Mouse (Mus musculus) heart, embryonic 13.5 days (tissue): ENCODE data around the gene 0610009B22Rik. TPM values are rescaled to one million over a fixed set of nuclear protein-coding genes. Genes with fewer than 3 reads are reported as not detected.
"Not testable (repeated sequence)": the region's sequence is repeated elsewhere in the genome, so short reads cannot be mapped to it uniquely, and the experiment has no call there.

Experiments
- ATAC-seq: fragments of 200-750 bp; cut with Nextera tagmentation; 2 replicates; pipeline ENCODE4 v1.8.0; 2017; ENCODE audit warnings: moderate TSS enrichment; ENCODE audit not compliant: insufficient number of reproducible peaks, low FRiP score, low TSS enrichment; ENCODE audit errors: extremely low read depth
- H3K27ac ChIP-seq: fragments of 300-500 bp; sonication (generic); replicated peaks from 2 replicates; pipeline ENCODE4 v1.5.1; 2015; ENCODE audit warnings: moderate library complexity, mild to moderate bottlenecking, inconsistent platforms
- H3K27me3 ChIP-seq: fragments of 300-500 bp; sonication (generic); replicated peaks from 2 replicates; pipeline ENCODE4 v1.6.1; 2015; ENCODE audit warnings: mild to moderate bottlenecking, inconsistent platforms
- H3K36me3 ChIP-seq: fragments of 300-500 bp; sonication (generic); 2 replicates; pipeline ENCODE4 v1.6.1; 2015; ENCODE audit warnings: mild to moderate bottlenecking, inconsistent platforms
- H3K4me1 ChIP-seq: fragments of 300-500 bp; sonication (generic); 2 replicates; pipeline ENCODE4 v1.6.1; 2015; ENCODE audit warnings: inconsistent platforms
- H3K4me2 ChIP-seq: fragments of 300-500 bp; sonication (generic); 2 replicates; pipeline ENCODE4 v1.6.1; 2015; ENCODE audit warnings: inconsistent platforms, mild to moderate bottlenecking, moderate library complexity
- H3K4me3 ChIP-seq: fragments of 300-500 bp; sonication (generic); 2 replicates; pipeline ENCODE4 v1.5.1; 2015; ENCODE audit warnings: moderate library complexity, mild to moderate bottlenecking, inconsistent platforms
- H3K9ac ChIP-seq: fragments of 300-500 bp; sonication (generic); 2 replicates; pipeline ENCODE4 v1.6.1; 2015; ENCODE audit warnings: inconsistent platforms, mild to moderate bottlenecking, moderate library complexity
- H3K9me3 ChIP-seq: fragments of 300-500 bp; sonication (generic); 2 replicates; pipeline ENCODE4 v1.6.1; 2016; ENCODE audit warnings: inconsistent platforms
- WGBS: fragments of 180-500 bp; shearing (Covaris S2); methylation state at CpG from one replicate; pipeline ENCODE4 v1.1.7; 2015; ENCODE audit warnings: mixed read lengths; 5-methylcytosine and 5-hydroxymethylcytosine counted together
- polyA plus RNA-seq: library from polyadenylated mRNA; unstranded; fragments of >200 nt; fragmentation: Nextera tagmentation; extraction: Ambion mirVana; gene quantifications from 2 replicates; pipeline ENCODE4 v1.2.1, GENCODE M21; 2015

0610009B22Rik gene
- polyA plus RNA-seq, 1 experiment from 2014 or later = 60.8 TPM

DNA sequence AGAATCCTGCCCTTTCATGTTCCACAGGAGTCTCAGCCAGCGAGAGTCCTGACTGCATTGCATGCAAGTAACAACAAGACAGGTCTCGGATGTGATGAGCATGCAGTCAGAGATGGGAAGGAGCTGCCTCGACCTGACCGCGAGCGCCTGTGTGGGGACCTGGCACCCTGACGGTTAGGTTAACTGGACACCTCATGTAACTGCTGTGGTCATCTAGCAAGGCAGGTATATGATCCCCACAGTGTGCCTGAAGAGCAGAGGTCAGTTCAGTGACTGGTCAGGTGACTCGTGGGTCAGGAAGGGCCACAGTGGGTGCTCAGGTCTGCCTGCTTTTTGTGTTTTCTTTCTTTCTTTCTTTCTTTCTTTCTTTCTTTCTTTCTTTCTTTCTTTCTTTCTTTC is 6.7 kb downstream of the 0610009B22Rik start:
- ATAC-seq = no peak
- 37% methylated on average over 8 of the region's 8 CpGs for WGBS
- H3K36me3 ChIP-seq = peaks cover 12% of the 10 kb centered on the region

DNA sequence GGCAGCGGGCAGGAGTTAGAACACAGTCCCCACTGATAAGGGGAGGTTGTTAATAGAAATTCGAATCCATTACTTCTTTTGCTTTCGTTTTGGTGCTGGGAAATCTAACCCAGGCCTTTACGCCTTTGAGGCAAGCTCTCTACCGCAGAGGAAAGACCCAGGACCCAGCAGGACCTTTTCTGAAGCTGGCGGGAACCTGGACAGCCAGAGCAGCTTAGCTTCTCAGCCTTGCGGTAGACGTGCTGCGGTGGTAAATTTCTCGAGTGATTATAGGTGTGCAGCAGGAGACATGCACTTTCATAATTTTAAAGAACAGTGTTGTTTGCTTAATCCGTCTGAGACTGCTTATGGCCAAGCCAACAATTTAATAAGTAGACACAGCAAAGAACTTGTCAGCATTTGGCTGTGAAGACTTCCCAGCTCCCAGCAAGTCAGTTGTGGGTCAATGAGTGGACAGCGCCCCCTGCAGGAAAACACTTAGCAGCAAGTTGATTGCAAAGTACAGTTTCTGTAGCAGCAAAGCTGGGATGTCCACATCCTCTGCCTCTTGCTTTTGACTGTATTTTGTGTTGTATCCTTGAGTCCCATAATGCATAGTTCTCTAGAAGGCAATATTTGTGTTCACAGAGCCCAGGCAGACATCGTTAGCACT is 7.2 kb downstream of the 0610009B22Rik start:
- Histone ChIP-seq H3K4me3 (peak overlapping the region; percentile 26; the same call in 1 of the 2 replicates), H3K9me3 (no peaks in the 10 kb centered on the region), H3K36me3 (peaks cover 12% of the 10 kb centered on the region), H3K27me3 (0 out of 2 replicates have a peak, but pooled peaks cover 5% of the 10 kb centered on the region), H3K27ac (no peak overlapping the region), H3K9ac (peak overlapping the region; percentile 65), H3K4me1 (peaks cover 4% of the 10 kb centered on the region; the same call in 1 of the 2 replicates), H3K4me2 (peak overlapping the region; percentile 56)
- no peak for ATAC-seq
- 28% methylated on average over 13 of the region's 13 CpGs for WGBS

More for the DNA sequence above, 6.7 kb downstream of the 0610009B22Rik start:
- 0 out of 2 replicates have a peak overlapping the region, but pooled peaks have one; percentile 56 for H3K4me2 ChIP-seq
- 0 out of 2 replicates have a peak, but pooled peaks cover 5% of the 10 kb centered on the region for H3K27me3 ChIP-seq
- no peak overlapping the region for H3K9ac ChIP-seq
- H3K9me3 ChIP-seq = no peaks in the 10 kb centered on the region
- H3K4me3 ChIP-seq = no peak overlapping the region
- H3K4me1 ChIP-seq = peaks cover 4% of the 10 kb centered on the region; the same call in 1 of the 2 replicates
- H3K27ac ChIP-seq = no peak overlapping the region

GRCm38 (mm10) chr11:51679466-51679865 is 9.2 kb downstream of the 0610009B22Rik start:
- Histone ChIP-seq H3K27ac (no peak overlapping the region), H3K9ac (no peak overlapping the region), H3K4me1 (peaks cover 4% of the 10 kb centered on the region; the same call in 1 of the 2 replicates), H3K4me2 (no peak overlapping the region), H3K27me3 (0 out of 2 replicates have a peak, but pooled peaks cover 5% of the 10 kb centered on the region), H3K4me3 (no peak overlapping the region), H3K36me3 (peaks cover under 1% of the 10 kb centered on the region; the same call in 1 of the 2 replicates), H3K9me3 (no peaks in the 10 kb centered on the region)
- 61% methylated on average over 3 of the region's 3 CpGs for WGBS
- no peak for ATAC-seq

DNA sequence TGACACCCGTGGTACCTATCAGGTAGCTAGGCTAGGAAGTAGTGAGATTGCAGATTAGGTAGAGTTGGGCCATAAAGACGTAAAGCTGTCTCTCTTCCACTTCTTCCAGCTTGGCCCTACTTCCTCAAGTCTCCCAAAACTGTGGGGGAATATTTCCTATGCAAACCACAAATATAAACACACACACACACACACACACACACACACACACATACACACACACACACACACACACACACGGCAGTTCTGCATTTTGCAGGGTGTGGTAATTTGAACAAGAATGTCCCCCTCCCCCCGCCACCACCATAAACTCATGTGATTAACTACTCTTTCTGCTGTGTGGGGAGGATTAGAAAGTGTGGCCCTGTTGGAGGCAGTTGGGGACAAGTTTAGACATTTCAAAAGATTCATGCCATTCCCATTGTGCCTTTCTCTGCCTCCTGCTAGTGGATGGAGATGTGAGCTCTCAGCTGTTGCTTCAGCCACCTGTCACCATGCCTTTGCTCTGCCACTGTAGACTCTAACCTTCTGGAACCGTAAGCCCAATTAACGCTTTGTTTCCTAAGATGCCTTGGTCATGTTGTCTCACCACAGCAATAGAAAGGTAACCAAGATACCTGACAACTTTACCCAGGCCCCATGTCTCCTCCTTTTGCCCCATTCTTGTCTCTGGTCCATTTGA is 10.8 kb downstream of the 0610009B22Rik start:
- Histone ChIP-seq H3K4me1 (peaks cover 4% of the 10 kb centered on the region; the same call in 1 of the 2 replicates), H3K9ac (no peak overlapping the region), H3K27ac (no peak overlapping the region), H3K9me3 (no peaks in the 10 kb centered on the region), H3K4me2 (no peak overlapping the region), H3K27me3 (0 out of 2 replicates have a peak, but pooled peaks cover 5% of the 10 kb centered on the region), H3K36me3 (no peaks in the 10 kb centered on the region), H3K4me3 (no peak overlapping the region)
- WGBS = 63% methylated on average over 6 of the region's 6 CpGs
- ATAC-seq = no peak

DNA sequence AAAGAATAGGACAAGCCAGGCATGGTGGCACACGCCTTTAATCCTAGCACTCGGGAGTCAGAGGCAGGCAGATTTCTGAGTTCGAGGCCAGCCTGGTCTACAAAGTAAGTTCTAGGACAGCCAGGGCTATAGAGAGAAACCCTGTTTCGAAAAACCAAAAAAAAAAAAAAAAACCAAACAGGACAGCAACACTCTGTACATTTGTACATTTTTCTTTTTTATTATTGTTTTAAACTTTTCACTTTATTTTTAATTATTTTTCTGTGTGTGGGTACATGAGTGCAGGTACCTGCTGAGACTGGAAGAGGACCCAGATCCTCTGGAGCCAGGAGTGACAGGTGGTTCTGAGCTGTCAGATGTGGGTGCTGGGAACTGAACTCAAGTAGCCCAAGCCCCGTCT is 13.3 kb downstream of the 0610009B22Rik start:
- Histone ChIP-seq H3K9ac (no peak overlapping the region), H3K4me2 (no peak overlapping the region), H3K27ac (no peak overlapping the region), H3K36me3 (no peaks in the 10 kb centered on the region), H3K4me1 (no peaks in the 10 kb centered on the region), H3K4me3 (no peak overlapping the region), H3K27me3 (0 out of 2 replicates have a peak, but pooled peaks cover 5% of the 10 kb centered on the region), H3K9me3 (no peaks in the 10 kb centered on the region)
- no peak for ATAC-seq
- whole genome bisulfite sequencing = 71% methylated on average over 5 of the region's 5 CpGs

- 79% methylated on average over 9 of the region's 9 CpGs for WGBS
Measured at GRCm38 (mm10) chr11:51673291-51673690, 15.4 kb downstream of the 0610009B22Rik start.

DNA sequence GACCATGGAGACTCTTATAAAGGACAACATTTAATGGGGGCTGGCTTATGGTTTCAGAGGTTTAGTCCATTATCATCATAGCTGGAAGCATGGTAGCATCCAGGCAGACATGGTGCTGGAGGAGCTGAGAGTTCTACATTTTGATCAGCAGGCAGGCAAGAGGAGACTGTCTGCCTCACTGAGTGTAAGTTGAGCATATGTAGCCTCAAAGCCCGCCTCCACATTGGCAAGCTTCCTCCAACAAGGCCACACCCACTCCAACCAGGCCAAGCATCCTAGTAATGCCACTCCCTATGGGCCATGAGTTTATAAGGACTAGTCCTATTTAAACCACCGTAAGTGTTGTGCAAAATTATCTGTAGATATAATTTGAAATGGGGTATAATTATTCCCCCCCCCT is 17.3 kb downstream of the 0610009B22Rik start:
- Histone ChIP-seq H3K9ac (no peak overlapping the region), H3K4me1 (no peaks in the 10 kb centered on the region), H3K36me3 (no peaks in the 10 kb centered on the region), H3K9me3 (no peaks in the 10 kb centered on the region), H3K4me2 (no peak overlapping the region), H3K27me3 (no peaks in the 10 kb centered on the region), H3K4me3 (no peak overlapping the region), H3K27ac (no peak overlapping the region)
- no peak for ATAC-seq
- WGBS = 67% methylated on average over 2 of the region's 2 CpGs

More at GRCm38 (mm10) chr11:51673291-51673690, 15.4 kb downstream of the 0610009B22Rik start:
- H3K4me2 ChIP-seq = no peak overlapping the region
- H3K4me1 ChIP-seq = no peaks in the 10 kb centered on the region
- no peaks in the 10 kb centered on the region for H3K27me3 ChIP-seq
- H3K36me3 ChIP-seq = no peaks in the 10 kb centered on the region
- H3K9me3 ChIP-seq = no peaks in the 10 kb centered on the region
- H3K4me3 ChIP-seq = no peak overlapping the region
- H3K27ac ChIP-seq = no peak overlapping the region
- ATAC-seq = no peak
- H3K9ac ChIP-seq = no peak overlapping the region

DNA sequence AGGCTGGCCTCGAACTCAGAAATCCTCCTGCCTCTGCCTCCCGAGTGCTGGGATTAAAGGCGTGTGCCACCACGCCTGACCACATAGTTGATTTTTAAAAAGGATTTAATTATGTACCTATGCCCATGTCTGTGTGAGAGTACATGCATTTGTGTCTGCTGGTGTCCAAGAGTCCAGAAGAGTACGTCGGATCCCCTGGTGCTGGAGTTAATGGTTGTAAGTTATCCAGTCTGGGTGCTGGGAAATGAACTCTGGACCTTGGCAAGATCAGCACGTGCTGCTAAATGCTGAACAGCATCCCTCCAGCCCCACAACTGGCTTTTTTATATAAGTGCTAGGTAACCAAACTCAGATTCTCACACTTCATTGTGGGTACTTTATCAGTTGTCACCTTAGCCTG is 17.8 kb downstream of the 0610009B22Rik start:
- no peaks in the 10 kb centered on the region for H3K27me3 ChIP-seq
- H3K9ac ChIP-seq = no peak overlapping the region
- no peak overlapping the region for H3K27ac ChIP-seq
- no peak overlapping the region for H3K4me3 ChIP-seq
- H3K36me3 ChIP-seq = no peaks in the 10 kb centered on the region
- no peaks in the 10 kb centered on the region for H3K4me1 ChIP-seq
- no peaks in the 10 kb centered on the region for H3K9me3 ChIP-seq
- WGBS = 86% methylated on average over 7 of the region's 7 CpGs
- no peak overlapping the region for H3K4me2 ChIP-seq
- no peak for ATAC-seq

DNA sequence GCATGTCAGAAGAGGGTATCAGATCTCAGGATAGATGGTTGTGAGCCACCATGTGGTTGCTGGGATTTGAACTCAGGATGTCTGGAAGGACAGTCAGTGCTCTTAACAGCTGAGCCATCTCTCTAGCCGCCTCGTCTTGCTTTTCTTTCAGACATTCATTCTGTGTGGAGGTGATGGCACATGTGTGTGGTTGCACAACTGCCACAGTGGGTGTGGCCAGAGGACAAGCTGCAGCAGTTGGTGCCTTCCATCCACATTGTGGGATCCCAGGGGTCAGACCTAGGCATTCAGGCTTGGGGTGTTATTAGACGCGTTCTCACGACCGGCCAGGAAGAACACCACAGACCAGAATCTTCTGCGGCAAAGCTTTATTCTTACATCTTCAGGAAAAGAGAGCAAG is 23.9 kb downstream of the 0610009B22Rik start:
- not testable (repeated sequence) for H3K4me2 ChIP-seq, H3K9me3 ChIP-seq, H3K9ac ChIP-seq, H3K27me3 ChIP-seq, ATAC-seq, H3K27ac ChIP-seq, H3K36me3 ChIP-seq, H3K4me3 ChIP-seq, H3K4me1 ChIP-seq
- WGBS = 85% methylated on average over 7 of the region's 7 CpGs

- Histone ChIP-seq H3K27ac (no peak overlapping the region), H3K27me3 (no peaks in the 10 kb centered on the region), H3K9ac (no peak overlapping the region), H3K4me2 (no peak overlapping the region), H3K4me3 (no peak overlapping the region), H3K9me3 (no peaks in the 10 kb centered on the region), H3K4me1 (peaks cover 12% of the 10 kb centered on the region; the same call in 1 of the 2 replicates), H3K36me3 (no peaks in the 10 kb centered on the region)
- WGBS = 76% methylated on average over 7 of the region's 7 CpGs
- no peak for ATAC-seq
Measured at GRCm38 (mm10) chr11:51662632-51663031, 26.0 kb downstream of the 0610009B22Rik start.

DNA sequence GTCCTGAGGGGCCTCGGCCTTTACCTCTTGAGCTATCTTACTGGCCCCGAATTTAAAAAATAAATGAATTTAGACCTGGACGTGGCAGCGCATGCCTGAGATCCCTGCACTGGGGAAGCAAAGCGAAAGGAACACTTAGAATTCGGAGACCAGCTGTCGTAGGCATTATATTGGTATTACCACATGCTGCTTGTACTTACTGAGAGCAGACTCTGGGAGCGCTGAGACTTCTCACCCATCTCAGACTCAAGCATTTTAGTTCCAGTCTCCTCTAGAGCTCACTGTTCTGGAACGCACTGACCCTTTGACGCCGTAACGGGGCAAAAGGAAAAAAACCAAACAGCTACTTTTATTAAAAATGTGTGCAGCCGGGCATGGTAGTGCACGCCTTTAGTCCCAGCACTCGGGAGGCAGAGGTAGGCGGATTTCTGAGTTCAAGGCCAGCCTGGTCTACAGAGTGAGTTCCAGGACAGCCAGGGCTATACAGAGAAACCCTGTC is 26.8 kb downstream of the 0610009B22Rik start:
- H3K27ac ChIP-seq = no peak overlapping the region
- peaks cover 12% of the 10 kb centered on the region; the same call in 1 of the 2 replicates for H3K4me1 ChIP-seq
- ATAC-seq = no peak
- 78% methylated on average over 16 of the region's 16 CpGs for WGBS
- no peak overlapping the region for H3K4me3 ChIP-seq
- no peaks in the 10 kb centered on the region for H3K36me3 ChIP-seq
- no peaks in the 10 kb centered on the region for H3K27me3 ChIP-seq
- no peak overlapping the region for H3K9ac ChIP-seq
- H3K4me2 ChIP-seq = no peak overlapping the region
- H3K9me3 ChIP-seq = no peaks in the 10 kb centered on the region
